Mouse (Mus musculus) thymus, postnatal 0 days (tissue): ENCODE measurements around the gene Ngrn. TPM values are rescaled to one million over a fixed set of nuclear protein-coding genes. Genes with fewer than 3 reads are reported as not detected.

Experiments used
- DNase-seq: peaks from one replicate; pipeline ENCODE4 v3.0.0-alpha.2; 2015; ENCODE audit warnings: low spot score
- polyA plus RNA-seq: library from polyadenylated mRNA; unstranded; fragments of >200 nt; fragmentation: Nextera tagmentation; extraction: Ambion mirVana; gene quantifications from 2 replicates; pipeline ENCODE4 v1.2.1, GENCODE M21; 2015

Gene Ngrn
- polyA plus RNA-seq, 1 experiment from 2014 or later = 65.8 TPM

GRCm38 (mm10) chr7:80261372-80261990 is 466 bp downstream of the Ngrn start:
- peak; percentile 28 for DNase-seq

- no peak for DNase-seq
Measured at GRCm38 (mm10) chr7:80264606-80265005, 3.6 kb downstream of the Ngrn start.

DNA sequence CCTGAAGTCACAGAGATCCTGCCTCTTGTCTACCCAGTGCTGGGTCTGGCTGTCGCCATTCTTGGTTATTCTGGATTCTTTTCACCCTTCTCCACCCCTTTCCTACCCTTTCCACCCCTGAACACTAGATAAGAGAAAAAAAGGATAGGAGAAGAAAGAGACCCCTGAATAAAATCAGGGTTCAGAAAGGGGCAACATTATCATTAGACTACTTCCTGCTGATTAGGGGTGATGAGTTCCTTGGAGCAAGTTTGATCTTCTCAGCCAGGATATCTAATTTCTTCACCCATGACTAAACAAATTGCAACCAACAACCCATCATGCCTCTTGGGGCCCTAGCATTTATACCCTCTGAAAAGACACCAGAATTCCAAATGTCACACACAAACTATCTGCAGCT is 6.7 kb downstream of the Ngrn start:
- DNase-seq = no peak

GRCm38 (mm10) chr7:80268897-80269750 is 8.1 kb downstream of the Ngrn start, which contains the start of gene Vps33b:
Vps33b (plus strand) TSS chr7:80269649.
- DNase-seq = peak; percentile 92

DNA sequence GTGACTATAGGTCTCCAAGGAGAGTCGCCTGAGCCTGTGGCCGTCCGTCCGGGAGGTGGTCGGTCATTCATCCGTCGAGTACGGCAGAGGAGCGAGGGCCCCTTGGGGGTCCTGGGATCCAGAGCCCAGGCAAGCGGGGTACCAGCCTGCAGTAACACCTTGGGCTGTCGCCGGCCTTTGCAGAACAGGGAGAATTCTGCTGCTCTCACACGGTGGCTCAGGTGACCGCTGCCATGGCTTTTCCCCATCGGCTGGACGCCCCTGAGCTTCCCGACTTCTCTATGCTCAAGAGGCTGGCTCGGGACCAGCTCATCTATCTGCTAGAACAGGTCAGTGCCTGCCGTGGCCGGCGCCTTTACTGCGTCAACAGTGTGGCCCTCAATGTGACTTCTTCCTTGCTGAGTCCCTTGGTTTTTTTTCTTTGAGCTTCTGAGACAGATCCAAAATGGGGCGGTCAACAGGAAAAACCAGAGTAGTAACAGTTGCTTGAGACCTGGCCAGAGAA is 8.8 kb downstream of the Ngrn start:
- no peak for DNase-seq

DNA sequence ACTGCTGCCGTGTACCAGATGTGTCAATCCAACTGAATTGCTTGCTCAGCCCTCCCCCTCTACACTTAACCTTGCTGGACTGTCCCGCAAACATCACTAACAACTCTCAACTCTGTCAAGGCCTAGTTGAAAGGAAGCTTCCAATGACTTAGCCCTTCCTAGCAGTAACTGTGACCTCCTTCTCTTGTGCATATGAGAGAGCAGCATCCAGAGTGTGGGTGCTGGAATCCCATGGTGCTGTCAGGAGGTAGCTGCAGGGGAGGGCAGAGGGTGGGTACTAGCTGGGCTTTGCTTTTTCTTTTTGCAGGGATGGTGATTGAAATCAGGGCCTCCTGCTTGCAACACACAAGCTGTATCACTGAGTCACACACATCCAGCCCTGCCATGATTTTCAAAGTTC is 12.4 kb downstream of the Ngrn start:
- no peak for DNase-seq

DNA sequence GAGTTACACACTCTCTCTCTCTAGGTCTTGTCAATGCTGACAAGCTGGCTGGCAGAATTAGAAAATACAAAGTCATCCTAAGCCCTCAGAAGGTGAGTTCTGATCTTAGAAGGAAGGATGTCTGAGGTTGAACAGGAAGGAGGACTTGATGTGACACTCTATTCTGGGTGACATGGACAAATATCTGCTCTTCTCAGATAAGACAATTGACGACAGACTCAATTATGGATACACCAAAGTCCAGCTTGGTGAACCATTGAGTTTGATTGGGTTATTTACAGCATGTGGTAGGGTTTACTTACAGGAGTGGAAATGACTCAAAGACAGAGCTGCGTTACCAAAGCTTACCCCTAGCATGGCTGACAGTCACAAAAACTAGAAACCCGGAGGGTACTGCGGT is 15.4 kb downstream of the Ngrn start:
- no peak for DNase-seq

DNA sequence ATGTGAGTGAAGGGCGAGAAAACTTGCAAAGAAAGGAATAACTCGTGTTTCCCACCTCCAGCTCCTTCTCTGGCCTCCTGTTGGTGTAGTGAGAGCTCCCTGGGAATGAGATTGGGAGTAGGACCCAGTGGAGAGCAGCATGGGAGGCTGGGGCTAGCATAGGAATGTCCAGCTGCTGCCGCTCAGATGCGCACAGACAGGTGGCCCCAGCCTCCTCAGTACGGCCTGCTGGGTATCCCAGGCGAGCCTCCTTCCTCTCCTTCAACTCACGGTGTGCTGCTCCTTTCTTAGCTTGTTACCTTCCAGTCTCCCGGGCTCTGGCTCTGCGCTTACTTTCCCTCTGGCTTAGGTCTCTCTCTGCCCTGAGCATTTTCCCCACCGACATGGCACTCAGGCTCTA is 19.0 kb downstream of the Ngrn start:
- DNase-seq = no peak

DNA sequence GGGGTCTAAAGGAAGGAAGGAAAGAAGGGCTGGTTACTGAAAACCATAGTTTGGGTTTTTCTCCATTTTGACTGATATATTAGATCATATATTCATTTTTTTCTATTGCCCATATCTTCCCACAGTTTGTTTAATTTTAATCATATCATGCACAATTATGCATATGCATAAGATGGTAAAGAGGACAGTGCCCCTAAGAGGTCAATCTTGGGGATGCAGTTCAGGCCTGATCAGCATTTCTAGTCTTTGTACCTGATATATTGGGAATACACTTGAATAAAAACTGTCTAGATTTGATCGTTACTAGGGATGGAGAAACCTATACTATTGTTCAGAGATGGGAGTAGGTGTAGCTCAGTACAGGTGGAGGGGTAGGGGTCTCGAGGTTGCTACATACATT is 20.0 kb downstream of the Ngrn start:
- DNase-seq = no peak

DNA sequence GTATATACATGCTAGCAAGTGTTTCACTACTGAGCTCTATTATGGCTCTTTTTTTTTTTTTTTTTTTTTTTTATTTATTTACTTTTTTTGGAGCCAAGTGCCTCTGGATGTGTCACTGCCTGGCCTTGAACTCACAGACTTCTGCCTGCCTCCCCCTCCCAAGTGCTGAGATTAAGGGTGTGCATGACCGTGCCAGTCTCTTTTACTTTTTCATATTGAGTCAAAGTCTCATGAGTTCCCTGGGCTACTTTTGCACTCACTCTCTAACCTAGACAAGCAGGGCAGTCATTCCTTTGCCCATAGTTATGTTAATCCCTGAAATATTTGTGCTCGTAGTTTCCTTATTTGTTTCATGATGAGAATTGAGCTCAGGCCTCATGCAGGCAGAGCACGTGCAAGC is 20.6 kb downstream of the Ngrn start:
- no peak for DNase-seq

DNA sequence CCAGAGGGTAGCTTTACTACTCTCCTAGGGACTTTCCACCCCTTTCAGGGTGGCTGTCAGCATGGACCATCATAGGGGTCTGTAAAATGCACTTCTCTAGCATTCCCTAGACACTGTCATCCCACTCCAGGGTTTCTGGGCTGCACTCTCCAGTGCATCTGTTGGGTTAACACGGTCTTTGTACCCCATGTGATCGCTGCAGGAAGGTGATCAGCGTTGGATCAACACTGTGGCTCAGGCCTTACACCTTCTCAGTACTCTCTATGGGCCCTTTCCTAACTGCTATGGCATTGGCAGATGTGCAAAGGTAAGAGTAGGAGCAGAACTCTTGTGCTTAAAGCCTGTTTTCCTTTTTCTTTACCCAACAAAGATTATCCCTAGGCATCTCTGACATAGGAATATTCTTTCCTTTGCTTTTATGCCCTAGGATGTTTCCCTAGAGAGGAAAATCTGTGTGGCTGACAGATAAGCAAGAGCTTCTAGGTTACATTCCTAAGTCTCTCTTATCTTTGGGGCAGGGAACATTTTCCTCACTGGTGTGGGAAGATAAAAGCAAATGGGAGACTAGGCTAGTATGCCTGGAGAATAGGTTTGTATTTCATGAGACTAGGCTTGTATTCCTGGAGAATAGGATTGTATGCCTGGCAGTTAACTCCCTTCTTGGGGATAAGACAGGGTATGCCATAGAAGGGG is 22.4 kb downstream of the Ngrn start:
- no peak for DNase-seq

- no peak for DNase-seq
Measured at GRCm38 (mm10) chr7:80284391-80284790, 23.4 kb downstream of the Ngrn start.

GRCm38 (mm10) chr7:80285725-80286124 is 24.7 kb downstream of the Ngrn start:
- peak; percentile 76 for DNase-seq

- peak; percentile 57 for DNase-seq
Measured at GRCm38 (mm10) chr7:80287736-80288135, 26.7 kb downstream of the Ngrn start.

DNA sequence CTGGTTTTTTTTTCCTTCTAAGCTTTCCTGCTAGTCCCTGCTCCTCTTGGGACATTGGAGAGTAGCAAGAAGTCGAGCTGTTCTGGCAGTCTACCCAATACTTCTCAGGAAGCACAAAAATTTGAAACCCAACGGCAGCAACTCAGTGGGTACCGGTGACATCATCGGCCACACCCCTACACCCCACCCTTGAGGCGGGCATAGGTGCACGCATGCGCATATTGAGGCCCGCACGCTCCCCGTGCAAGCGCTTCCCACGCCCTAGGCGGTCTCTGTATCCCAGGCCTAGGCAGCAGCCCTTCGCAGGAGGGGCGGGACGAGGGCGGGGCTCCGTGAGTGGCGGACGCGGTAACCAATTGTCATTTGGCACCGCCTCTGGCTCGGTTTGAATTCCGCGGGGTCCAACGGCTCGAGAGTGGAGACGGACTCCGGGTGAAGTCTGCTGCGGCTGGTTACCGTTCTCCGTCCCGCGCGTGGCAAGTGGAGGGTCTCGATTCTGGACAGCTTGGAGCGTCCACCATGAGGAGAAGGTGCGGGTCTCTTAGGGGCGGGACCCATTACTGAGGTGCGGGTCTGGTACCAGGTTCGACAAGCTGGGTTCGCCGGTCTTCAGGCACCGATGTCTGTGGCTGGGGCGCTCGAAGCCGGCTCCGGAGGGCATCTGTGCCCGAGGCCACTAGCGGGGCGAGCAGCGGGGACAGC is 33.2 kb downstream of the Ngrn start, which contains the start of gene Prc1:
TSS of gene Prc1 (plus strand) at position 389 of the 702 bp plus-strand sequence.
- DNase-seq = peak; percentile 99

- no peak for DNase-seq
Measured at GRCm38 (mm10) chr7:80294764-80295648, 34.0 kb downstream of the Ngrn start.

DNA sequence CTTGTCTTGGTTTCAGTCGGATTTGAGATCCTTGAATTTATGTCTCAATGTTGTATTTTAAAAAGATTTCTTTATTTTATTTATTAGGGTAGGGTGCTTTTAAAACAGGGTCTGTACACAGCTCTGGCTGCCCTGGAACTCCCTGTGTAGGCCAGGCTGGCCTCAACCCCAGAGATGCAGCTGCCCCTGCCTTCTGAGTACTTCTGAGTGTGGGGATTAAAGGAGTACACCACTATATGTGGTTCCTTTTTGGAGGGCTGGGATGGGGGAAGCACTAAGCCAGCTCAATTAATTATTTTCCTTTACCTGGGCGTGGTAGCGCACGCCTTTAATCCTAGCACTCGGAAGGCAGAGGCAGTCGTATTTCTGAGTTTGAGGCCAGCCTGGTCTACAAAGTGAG is 35.4 kb downstream of the Ngrn start:
- no peak for DNase-seq

- no peak for DNase-seq
Measured at GRCm38 (mm10) chr7:80297041-80297440, 36.0 kb downstream of the Ngrn start.

DNA sequence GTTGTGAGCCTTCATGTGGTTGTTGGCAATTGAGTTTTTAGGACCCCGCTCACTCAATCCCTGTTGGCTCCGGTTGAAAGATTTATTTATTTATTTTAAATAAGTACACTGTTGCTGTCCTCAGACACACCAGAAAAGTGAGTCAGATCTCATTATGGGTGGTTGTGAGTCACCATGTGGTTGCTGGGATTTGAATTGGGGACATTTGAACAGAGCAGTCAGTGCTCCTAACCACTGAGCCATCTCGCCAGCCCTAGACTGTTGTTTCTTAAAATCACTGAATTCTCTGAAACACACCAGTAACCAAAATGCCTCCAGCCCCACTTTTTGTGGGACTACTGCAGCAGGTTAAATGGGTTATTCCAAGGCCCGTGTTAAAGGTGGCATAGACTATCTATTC is 37.7 kb downstream of the Ngrn start:
- DNase-seq = no peak

- DNase-seq = no peak
Measured at GRCm38 (mm10) chr7:80299568-80299967, 38.6 kb downstream of the Ngrn start.
